Mouse (Mus musculus): Measurements from ENCODE around the gene Ushbp1. TPM values are rescaled to one million over a fixed set of nuclear protein-coding genes. Genes with fewer than 3 reads are reported as not detected.

Ushbp1 gene
- polyA plus RNA-seq, 1 experiment from 2014 or later = 12.3 TPM

GRCm38 (mm10) chr8:71397701-71398100 lies 2.1 kb upstream of the Ushbp1 start:
- Histone ChIP-seq H3K4me2 (replicated peaks; ENCODE audit: low read depth, low read length) (peak overlapping the region; percentile 89), H3K27ac (ENCODE audit: low read depth, low read length) (no peak overlapping the region), H3K27me3 (ENCODE audit: control insufficient read depth, insufficient read depth, low read length) (no peaks in the 10 kb centered on the region), H3K36me3 (ENCODE audit: control insufficient read depth, insufficient read depth, low read length) (peaks cover 28% of the 10 kb centered on the region), H3K4me1 (ENCODE audit: control insufficient read depth, insufficient read depth, low read length) (peaks cover 6% of the 10 kb centered on the region; the same call in 1 of the 2 replicates), H3K9me3 (ENCODE audit: control insufficient read depth, low read length) (no peaks in the 10 kb centered on the region), H3K9ac (ENCODE audit: low read depth, low read length) (no peak overlapping the region), H3K4me3 (ENCODE audit: low read length) (peak overlapping the region; percentile 77)
- ATAC-seq (ENCODE audit: low FRiP score, low TSS enrichment) = no peak
- WGBS = 85% methylated on average over 12 of the region's 12 CpGs

GRCm38 (mm10) chr8:71396639-71397305 lies 1.2 kb upstream of the Ushbp1 start, which contains the start of gene Babam1:
Babam1 (plus strand) TSS chr8:71396861.
- peaks cover 6% of the 10 kb centered on the region; the same call in 1 of the 2 replicates for H3K4me1 ChIP-seq (ENCODE audit: control insufficient read depth, insufficient read depth, low read length)
- peak within 1 kb of the TSS; percentile 89 for H3K4me2 ChIP-seq (replicated peaks; ENCODE audit: low read depth, low read length)
- peak; percentile 97 for ATAC-seq (ENCODE audit: low FRiP score, low TSS enrichment)
- peak within 1 kb of the TSS; percentile 77 for H3K4me3 ChIP-seq (ENCODE audit: low read length)
- peaks cover 25% of the 10 kb centered on the region for H3K36me3 ChIP-seq (ENCODE audit: control insufficient read depth, insufficient read depth, low read length)
- peak within 1 kb of the TSS; percentile 78 for H3K9ac ChIP-seq (ENCODE audit: low read depth, low read length)
- WGBS = 1% methylated on average over 34 of the region's 34 CpGs
- no peaks in the 10 kb centered on the region for H3K27me3 ChIP-seq (ENCODE audit: control insufficient read depth, insufficient read depth, low read length)
- H3K27ac ChIP-seq (ENCODE audit: low read depth, low read length) = peak within 1 kb of the TSS; percentile 44
- no peaks in the 10 kb centered on the region for H3K9me3 ChIP-seq (ENCODE audit: control insufficient read depth, low read length)

- H3K4me2 ChIP-seq (replicated peaks; ENCODE audit: low read depth, low read length) = peak overlapping the region; percentile 8; the same call in 1 of the 2 replicates
- ATAC-seq (ENCODE audit: low FRiP score, low TSS enrichment) = no peak
- WGBS = 82% methylated on average over 10 of the region's 10 CpGs
- no peaks in the 10 kb centered on the region for H3K9me3 ChIP-seq (ENCODE audit: control insufficient read depth, low read length)
- H3K27me3 ChIP-seq (ENCODE audit: control insufficient read depth, insufficient read depth, low read length) = no peaks in the 10 kb centered on the region
- peak overlapping the region; percentile 12; the same call in 1 of the 2 replicates for H3K4me3 ChIP-seq (ENCODE audit: low read length)
- no peak overlapping the region for H3K9ac ChIP-seq (ENCODE audit: low read depth, low read length)
- H3K27ac ChIP-seq (ENCODE audit: low read depth, low read length) = peak overlapping the region; percentile 55; the same call in 1 of the 2 replicates
- peaks cover 6% of the 10 kb centered on the region; the same call in 1 of the 2 replicates for H3K4me1 ChIP-seq (ENCODE audit: control insufficient read depth, insufficient read depth, low read length)
- H3K36me3 ChIP-seq (ENCODE audit: control insufficient read depth, insufficient read depth, low read length) = peaks cover 18% of the 10 kb centered on the region
Measured at GRCm38 (mm10) chr8:71395071-71395470, 531 bp downstream of the Ushbp1 start.

GRCm38 (mm10) chr8:71394481-71394880 lies 1.1 kb downstream of the Ushbp1 start:
- peaks cover 13% of the 10 kb centered on the region for H3K36me3 ChIP-seq (ENCODE audit: control insufficient read depth, insufficient read depth, low read length)
- H3K4me1 ChIP-seq (ENCODE audit: control insufficient read depth, insufficient read depth, low read length) = peaks cover 6% of the 10 kb centered on the region; the same call in 1 of the 2 replicates
- H3K9ac ChIP-seq (ENCODE audit: low read depth, low read length) = no peak overlapping the region
- WGBS = 76% methylated on average over 7 of the region's 7 CpGs
- H3K27me3 ChIP-seq (ENCODE audit: control insufficient read depth, insufficient read depth, low read length) = no peaks in the 10 kb centered on the region
- H3K4me3 ChIP-seq (ENCODE audit: low read length) = peak overlapping the region; percentile 12
- no peaks in the 10 kb centered on the region for H3K9me3 ChIP-seq (ENCODE audit: control insufficient read depth, low read length)
- H3K4me2 ChIP-seq (replicated peaks; ENCODE audit: low read depth, low read length) = peak overlapping the region; percentile 27
- H3K27ac ChIP-seq (ENCODE audit: low read depth, low read length) = no peak overlapping the region
- no peak for ATAC-seq (ENCODE audit: low FRiP score, low TSS enrichment)

GRCm38 (mm10) chr8:71392871-71393270 lies 2.7 kb downstream of the Ushbp1 start:
- H3K9ac ChIP-seq (ENCODE audit: low read depth, low read length) = no peak overlapping the region
- 12% methylated on average over 3 of the region's 3 CpGs for WGBS
- no peak overlapping the region for H3K27ac ChIP-seq (ENCODE audit: low read depth, low read length)
- H3K4me2 ChIP-seq (replicated peaks; ENCODE audit: low read depth, low read length) = no peak overlapping the region
- no peaks in the 10 kb centered on the region for H3K9me3 ChIP-seq (ENCODE audit: control insufficient read depth, low read length)
- H3K36me3 ChIP-seq (ENCODE audit: control insufficient read depth, insufficient read depth, low read length) = no peaks in the 10 kb centered on the region
- H3K4me3 ChIP-seq (ENCODE audit: low read length) = peak overlapping the region; percentile 7; the same call in 1 of the 2 replicates
- peaks cover 6% of the 10 kb centered on the region; the same call in 1 of the 2 replicates for H3K4me1 ChIP-seq (ENCODE audit: control insufficient read depth, insufficient read depth, low read length)
- H3K27me3 ChIP-seq (ENCODE audit: control insufficient read depth, insufficient read depth, low read length) = no peaks in the 10 kb centered on the region
- ATAC-seq (ENCODE audit: low FRiP score, low TSS enrichment) = no peak

- Histone ChIP-seq H3K9me3 (ENCODE audit: control insufficient read depth, low read length) (no peaks in the 10 kb centered on the region), H3K27me3 (ENCODE audit: control insufficient read depth, insufficient read depth, low read length) (no peaks in the 10 kb centered on the region), H3K36me3 (ENCODE audit: control insufficient read depth, insufficient read depth, low read length) (no peaks in the 10 kb centered on the region), H3K4me2 (replicated peaks; ENCODE audit: low read depth, low read length) (no peak overlapping the region), H3K4me1 (ENCODE audit: control insufficient read depth, insufficient read depth, low read length) (peaks cover 1% of the 10 kb centered on the region; the same call in 1 of the 2 replicates), H3K9ac (ENCODE audit: low read depth, low read length) (no peak overlapping the region), H3K4me3 (ENCODE audit: low read length) (no peak overlapping the region), H3K27ac (ENCODE audit: low read depth, low read length) (no peak overlapping the region)
- WGBS = 80% methylated on average over 5 of the region's 5 CpGs
- no peak for ATAC-seq (ENCODE audit: low FRiP score, low TSS enrichment)
Measured at GRCm38 (mm10) chr8:71392391-71392790, 3.2 kb downstream of the Ushbp1 start.

GRCm38 (mm10) chr8:71391696-71392095 lies 3.9 kb downstream of the Ushbp1 start:
- H3K36me3 ChIP-seq (ENCODE audit: control insufficient read depth, insufficient read depth, low read length) = no peaks in the 10 kb centered on the region
- no peaks in the 10 kb centered on the region for H3K9me3 ChIP-seq (ENCODE audit: control insufficient read depth, low read length)
- 91% methylated on average over 2 of the region's 2 CpGs for WGBS
- no peaks in the 10 kb centered on the region for H3K27me3 ChIP-seq (ENCODE audit: control insufficient read depth, insufficient read depth, low read length)
- H3K27ac ChIP-seq (ENCODE audit: low read depth, low read length) = no peak overlapping the region
- no peak overlapping the region for H3K4me2 ChIP-seq (replicated peaks; ENCODE audit: low read depth, low read length)
- no peaks in the 10 kb centered on the region for H3K4me1 ChIP-seq (ENCODE audit: control insufficient read depth, insufficient read depth, low read length)
- no peak for ATAC-seq (ENCODE audit: low FRiP score, low TSS enrichment)
- H3K4me3 ChIP-seq (ENCODE audit: low read length) = no peak overlapping the region
- no peak overlapping the region for H3K9ac ChIP-seq (ENCODE audit: low read depth, low read length)

GRCm38 (mm10) chr8:71388267-71388666 lies 7.3 kb downstream of the Ushbp1 start:
- Histone ChIP-seq H3K27me3 (ENCODE audit: control insufficient read depth, insufficient read depth, low read length) (no peaks in the 10 kb centered on the region), H3K4me1 (ENCODE audit: control insufficient read depth, insufficient read depth, low read length) (peaks cover 6% of the 10 kb centered on the region), H3K27ac (ENCODE audit: low read depth, low read length) (no peak overlapping the region), H3K4me3 (ENCODE audit: low read length) (no peak overlapping the region), H3K9ac (ENCODE audit: low read depth, low read length) (no peak overlapping the region), H3K4me2 (replicated peaks; ENCODE audit: low read depth, low read length) (no peak overlapping the region), H3K9me3 (ENCODE audit: control insufficient read depth, low read length) (no peaks in the 10 kb centered on the region), H3K36me3 (ENCODE audit: control insufficient read depth, insufficient read depth, low read length) (no peaks in the 10 kb centered on the region)
- no peak for ATAC-seq (ENCODE audit: low FRiP score, low TSS enrichment)
- 70% methylated on average over 1 of the region's 1 CpGs for WGBS

- Histone ChIP-seq H3K4me1 (ENCODE audit: control insufficient read depth, insufficient read depth, low read length) (peaks cover 16% of the 10 kb centered on the region), H3K36me3 (ENCODE audit: control insufficient read depth, insufficient read depth, low read length) (no peaks in the 10 kb centered on the region), H3K27me3 (ENCODE audit: control insufficient read depth, insufficient read depth, low read length) (no peaks in the 10 kb centered on the region), H3K4me3 (ENCODE audit: low read length) (no peak overlapping the region), H3K4me2 (replicated peaks; ENCODE audit: low read depth, low read length) (no peak overlapping the region), H3K9ac (ENCODE audit: low read depth, low read length) (no peak overlapping the region), H3K9me3 (ENCODE audit: control insufficient read depth, low read length) (no peaks in the 10 kb centered on the region), H3K27ac (ENCODE audit: low read depth, low read length) (no peak overlapping the region)
- no peak for ATAC-seq (ENCODE audit: low FRiP score, low TSS enrichment)
- WGBS = 73% methylated on average over 12 of the region's 12 CpGs
Measured at GRCm38 (mm10) chr8:71385212-71385835, 10.3 kb downstream of the Ushbp1 start.

Data from kidney, embryonic 14.5 days (tissue).